In genomic region chr8:122294273-122294683, GRCm38 (mm10) we compare ENCODE assay signal across 8 mouse cellular contexts. TPM values are rescaled to one million over a fixed set of nuclear protein-coding genes. Genes with fewer than 3 reads are reported as not detected.
DNase-seq lines count a peak whose midpoint lies in the region; ATAC-seq and TF ChIP-seq lines count a peak whose summit lies in the region.

No protein-coding gene starts in this region.

- no peak overlapping the region for H3K27ac ChIP-seq in forebrain, embryonic 16.5 days (ENCODE audit: low read length)
- H3K27ac ChIP-seq in intestine, postnatal 0 days (ENCODE audit: low read depth, low read length) = peak overlapping the region; percentile 57; the same call in 1 of the 2 replicates

- H3K27me3 ChIP-seq in C2C12 (ENCODE audit: control insufficient read depth, insufficient read depth, insufficient read length) = no peaks in the 10 kb centered on the region
- no peaks in the 10 kb centered on the region for H3K27me3 ChIP-seq in forebrain, embryonic 16.5 days (replicated peaks; ENCODE audit: control insufficient read depth, insufficient read depth, low read length)
- no peaks in the 10 kb centered on the region for H3K27me3 ChIP-seq in intestine, postnatal 0 days (replicated peaks; ENCODE audit: control insufficient read depth, insufficient read depth, low read length)

- peak overlapping the region; percentile 16 for H3ac ChIP-seq in C2C12 (ENCODE audit: control insufficient read depth, insufficient read length, low read depth)

- peaks cover 4% of the 10 kb centered on the region; the same call in 1 of the 2 replicates for H3K4me1 ChIP-seq in forebrain, embryonic 16.5 days (replicated peaks; ENCODE audit: control insufficient read depth, insufficient read depth, low read length)
- H3K4me1 ChIP-seq in intestine, postnatal 0 days (replicated peaks; ENCODE audit: control insufficient read depth, insufficient read depth, low read length) = peaks cover 19% of the 10 kb centered on the region

- no peak overlapping the region for H3K9ac ChIP-seq in forebrain, embryonic 16.5 days (replicated peaks; ENCODE audit: low read depth, low read length)
- H3K9ac ChIP-seq in intestine, postnatal 0 days (ENCODE audit: low read depth, low read length) = no peak overlapping the region

- WGBS in forebrain, embryonic 16.5 days = under 1% methylated on average over 7 of the region's 7 CpGs
- under 1% methylated on average over 7 of the region's 7 CpGs for WGBS in intestine, postnatal 0 days

- no peaks in the 10 kb centered on the region for H3K9me3 ChIP-seq in forebrain, embryonic 16.5 days (ENCODE audit: control insufficient read depth, low read length)
- H3K9me3 ChIP-seq in intestine, postnatal 0 days (ENCODE audit: control insufficient read depth) = no peaks in the 10 kb centered on the region

- no peak overlapping the region for H3K4me3 ChIP-seq in C2C12 (ENCODE audit: insufficient read depth, poor library complexity, severe bottlenecking)
- H3K4me3 ChIP-seq in forebrain, embryonic 16.5 days (replicated peaks; ENCODE audit: low read length) = no peak overlapping the region
- no peak overlapping the region for H3K4me3 ChIP-seq in intestine, postnatal 0 days (ENCODE audit: low read depth, low read length)

- peaks cover 3% of the 10 kb centered on the region for H3K79me3 ChIP-seq in C2C12 (ENCODE audit: low read depth)

- peaks cover 27% of the 10 kb centered on the region for H3K79me2 ChIP-seq in C2C12 (ENCODE audit: control insufficient read depth, insufficient read depth)

- no peaks in the 10 kb centered on the region for H3K36me3 ChIP-seq in C2C12 (ENCODE audit: control insufficient read depth, insufficient read depth)
- H3K36me3 ChIP-seq in forebrain, embryonic 16.5 days (ENCODE audit: control insufficient read depth, insufficient read depth) = no peaks in the 10 kb centered on the region
- no peaks in the 10 kb centered on the region; the same call in 1 of the 2 replicates for H3K36me3 ChIP-seq in intestine, postnatal 0 days (ENCODE audit: control insufficient read depth, insufficient read depth)

- ATAC-seq in forebrain, embryonic 16.5 days = peak; percentile 26; the same call in 1 of the 2 replicates
- ATAC-seq in intestine, postnatal 0 days = peak; percentile 88
- ATAC-seq in cerebellum, adult (ENCODE audit: insufficient number of reproducible peaks, low FRiP score, low TSS enrichment) = no peak

- peak; percentile 56 for DNase-seq in adrenal gland, adult 8-10 months
- DNase-seq in lung, adult 18-20 months = peak; percentile 93 to 95
- peak; percentile 42 for DNase-seq in ovary, postnatal 36 days (ENCODE audit: low spot score)
- no peak for DNase-seq in left cerebral cortex, postnatal 14 days (ENCODE audit: low spot score in 2 of 2)

- intact Hi-C loops in left cerebral cortex, postnatal 14 days (cut with DNase I) = no loop called here

- TF ChIP-seq CTCF in C2C12 (IDR thresholded peaks at IDR 0.05; ENCODE audit: control insufficient read depth, insufficient read depth, insufficient read length) = no peak
- no peak for TF ChIP-seq CTCF in intestine, postnatal 0 days (IDR thresholded peaks at IDR 0.05; ENCODE audit: low read depth)

- H3K4me2 ChIP-seq in forebrain, embryonic 16.5 days (ENCODE audit: low read length) = no peak overlapping the region
- H3K4me2 ChIP-seq in intestine, postnatal 0 days (replicated peaks; ENCODE audit: low read depth) = peak overlapping the region; percentile 44

TF ChIP-seq in C2C12, 6 proteins besides CTCF, POLR2A, EP300 and RAD21:
- TF ChIP-seq MAX (IDR thresholded peaks at IDR 0.05) (no peak), CEBPB (IDR thresholded peaks at IDR 0.05; ENCODE audit: low read depth) (no peak), FOSL1 (IDR thresholded peaks at IDR 0.05; ENCODE audit: insufficient read depth, low read length, poor library complexity, severe bottlenecking) (no peak), MYOG (IDR thresholded peaks at IDR 0.05; ENCODE audit: control insufficient read depth, extremely low read depth, insufficient read length) (no peak), MYOD1 (IDR thresholded peaks at IDR 0.05; ENCODE audit: control insufficient read depth, insufficient read length, low read depth) (no peak), USF1 (IDR thresholded peaks at IDR 0.05; ENCODE audit: low read depth) (no peak)
TF ChIP-seq in C2C12: peak in this region for 0.

RNA-seq across cellular contexts. Expression of gene Zfpm1, which starts 12.3 kb away (rescaled TPM):
- polyA plus RNA-seq in C2C12 (2012; fragmentation: generic; extraction: Trizol) = 20.7 TPM
- 10 to 100 TPM; 17.3 to 35.3 (median 28.0) TPM for total RNA-seq in adrenal gland, adult 8-10 months (2022)
- 0.41 and 0.65 TPM in 2 replicates for polyA plus RNA-seq in forebrain, embryonic 16.5 days (2015; fragmentation: Nextera tagmentation; extraction: Ambion mirVana)
- 7.7 and 9.8 TPM in 2 replicates for polyA plus RNA-seq in intestine, postnatal 0 days (2015; fragmentation: Nextera tagmentation; extraction: Ambion mirVana)
- 10 to 100 TPM; 20.4 to 25.2 TPM for total RNA-seq in left cerebral cortex, postnatal 14 days (2021)

Comparison
In these comparisons a context has a peak if more than half of its experiments do, and no peak if none do; other contexts are left out.
1. DNase-seq: peak in adrenal gland, adult 8-10 months (single experiment), lung, adult 18-20 months (2 of 2) and ovary, postnatal 36 days (single experiment); none in left cerebral cortex, postnatal 14 days (0 of 2).